Mouse (Mus musculus): ENCODE data around the gene Ilf3. TPM values are rescaled to one million over a fixed set of nuclear protein-coding genes. Genes with fewer than 3 reads are reported as not detected.

Gene Ilf3
- polyA plus RNA-seq, 1 experiment, result 71.3 TPM

DNA sequence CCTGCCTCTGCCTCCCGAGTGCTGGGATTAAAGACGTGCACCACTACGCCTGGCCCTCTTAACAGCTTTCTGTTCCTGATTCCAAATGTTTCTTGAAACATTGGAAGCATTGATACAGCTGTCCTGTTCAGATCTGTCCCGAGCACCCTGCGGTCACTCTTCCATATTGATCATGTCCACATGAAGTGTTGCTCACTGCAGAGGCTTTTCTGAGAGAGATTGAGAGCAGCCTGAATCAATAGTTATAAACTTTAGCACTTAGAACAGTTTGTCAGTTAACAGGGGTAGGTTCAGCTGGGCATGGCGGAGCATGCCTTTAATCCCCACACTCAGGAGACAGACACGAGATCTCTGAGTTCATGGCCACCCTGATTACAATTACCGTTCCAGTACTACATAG, 76.2 kb downstream of the Ilf3 start:
- H3K4me3 ChIP-seq (ENCODE audit: insufficient read depth, low read length), result no peak overlapping the region
- peaks cover 7% of the 10 kb centered on the region for H3K4me1 ChIP-seq (ENCODE audit: control insufficient read depth, insufficient read depth, low read length)
- H3K27ac ChIP-seq (ENCODE audit: insufficient read depth, low read length), result no peak overlapping the region
- no peak for TF ChIP-seq CTCF (IDR thresholded peaks at IDR 0.05; ENCODE audit: extremely low read depth, insufficient read depth, low read length)
- no peak for TF ChIP-seq POLR2A (IDR thresholded peaks at IDR 0.05; ENCODE audit: extremely low read depth, insufficient read depth, low read length)

DNA sequence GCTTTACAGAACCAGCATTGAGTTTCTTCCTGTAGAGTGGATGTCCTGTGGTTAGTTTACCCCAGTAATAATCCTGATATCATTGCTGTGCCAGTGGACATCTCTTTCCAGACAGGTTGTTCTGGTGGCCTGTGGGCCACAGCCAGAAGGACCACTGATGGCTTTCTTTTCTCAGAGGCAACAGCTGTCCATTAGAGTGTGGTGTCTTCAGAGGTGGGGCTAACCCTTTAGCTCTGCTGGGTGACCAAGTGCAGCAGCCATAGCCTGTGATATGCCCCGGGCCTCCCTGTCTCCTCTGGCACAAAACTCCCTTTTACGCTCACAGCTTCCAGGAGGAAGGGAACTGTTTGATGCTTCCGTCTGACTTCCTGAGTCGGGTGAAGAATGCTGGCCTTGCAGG, 76.9 kb downstream of the Ilf3 start:
- no peak for TF ChIP-seq POLR2A (IDR thresholded peaks at IDR 0.05; ENCODE audit: extremely low read depth, insufficient read depth, low read length)
- TF ChIP-seq CTCF (IDR thresholded peaks at IDR 0.05; ENCODE audit: extremely low read depth, insufficient read depth, low read length), result no peak
- H3K4me3 ChIP-seq (ENCODE audit: insufficient read depth, low read length), result no peak overlapping the region
- H3K27ac ChIP-seq (ENCODE audit: insufficient read depth, low read length), result no peak overlapping the region
- peaks cover 4% of the 10 kb centered on the region for H3K4me1 ChIP-seq (ENCODE audit: control insufficient read depth, insufficient read depth, low read length)

DNA sequence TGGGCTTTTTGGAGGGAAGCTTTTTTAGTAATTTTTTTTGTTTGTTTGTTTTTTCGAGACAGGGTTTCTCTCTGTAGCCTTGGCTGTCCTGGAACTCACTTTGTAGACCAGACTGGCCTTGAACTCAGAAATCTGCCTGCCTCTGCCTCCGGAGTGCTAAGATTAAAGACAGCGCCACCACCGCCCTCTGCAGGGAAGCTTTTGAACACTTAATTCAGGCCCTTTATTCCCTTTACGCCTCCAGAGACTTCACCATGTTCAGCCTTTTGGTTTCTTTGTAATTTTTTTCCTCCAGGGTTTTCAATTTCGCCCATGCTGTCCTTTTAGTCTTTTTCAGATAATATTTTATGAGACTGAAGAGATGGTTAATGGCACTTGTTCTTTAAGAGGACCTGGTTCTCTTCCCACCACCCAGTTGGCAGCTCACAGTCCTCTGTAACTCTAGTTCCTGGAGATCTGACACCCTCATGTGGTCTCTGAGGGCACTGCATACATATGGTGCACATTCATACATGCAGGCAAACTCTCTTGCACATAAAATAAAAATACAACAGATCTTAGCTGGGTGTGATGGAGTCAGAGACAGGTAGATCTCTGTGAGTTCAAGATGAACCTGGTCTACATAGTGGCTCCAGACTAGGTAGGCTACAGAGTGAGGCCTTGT, 77.5 kb downstream of the Ilf3 start:
- Histone ChIP-seq H3K4me1 (ENCODE audit: control insufficient read depth, insufficient read depth, low read length) (peaks cover 6% of the 10 kb centered on the region), H3K4me3 (ENCODE audit: insufficient read depth, low read length) (no peak overlapping the region), H3K27ac (ENCODE audit: insufficient read depth, low read length) (no peak overlapping the region)
- no peak for TF ChIP-seq POLR2A (IDR thresholded peaks at IDR 0.05; ENCODE audit: extremely low read depth, insufficient read depth, low read length)
- TF ChIP-seq CTCF (IDR thresholded peaks at IDR 0.05; ENCODE audit: extremely low read depth, insufficient read depth, low read length), result no peak

DNA sequence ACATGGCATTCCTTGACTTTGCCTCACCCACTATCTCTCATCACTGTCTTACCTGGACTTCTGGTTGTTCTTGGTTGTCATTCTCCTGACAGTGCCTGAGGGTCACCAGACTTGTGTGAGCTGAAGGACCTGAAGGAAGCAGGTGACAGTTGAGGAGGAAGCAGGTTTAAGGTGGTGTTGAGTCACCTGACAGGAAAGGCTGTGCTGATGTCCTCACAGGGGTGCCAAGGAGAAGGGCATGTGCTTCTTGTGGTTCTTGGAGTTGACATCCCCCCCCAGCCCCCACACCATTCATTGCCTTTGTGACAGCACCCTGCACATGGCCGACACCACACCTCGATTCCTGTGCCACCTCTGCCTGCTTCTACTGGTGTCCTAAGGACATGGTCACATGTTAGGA, 80.1 kb downstream of the Ilf3 start:
- no peak for TF ChIP-seq POLR2A (IDR thresholded peaks at IDR 0.05; ENCODE audit: extremely low read depth, insufficient read depth, low read length)
- no peak for TF ChIP-seq CTCF (IDR thresholded peaks at IDR 0.05; ENCODE audit: extremely low read depth, insufficient read depth, low read length)
- H3K4me1 ChIP-seq (ENCODE audit: control insufficient read depth, insufficient read depth, low read length), result peaks cover 10% of the 10 kb centered on the region
- H3K4me3 ChIP-seq (ENCODE audit: insufficient read depth, low read length), result no peak overlapping the region
- H3K27ac ChIP-seq (ENCODE audit: insufficient read depth, low read length), result no peak overlapping the region

DNA sequence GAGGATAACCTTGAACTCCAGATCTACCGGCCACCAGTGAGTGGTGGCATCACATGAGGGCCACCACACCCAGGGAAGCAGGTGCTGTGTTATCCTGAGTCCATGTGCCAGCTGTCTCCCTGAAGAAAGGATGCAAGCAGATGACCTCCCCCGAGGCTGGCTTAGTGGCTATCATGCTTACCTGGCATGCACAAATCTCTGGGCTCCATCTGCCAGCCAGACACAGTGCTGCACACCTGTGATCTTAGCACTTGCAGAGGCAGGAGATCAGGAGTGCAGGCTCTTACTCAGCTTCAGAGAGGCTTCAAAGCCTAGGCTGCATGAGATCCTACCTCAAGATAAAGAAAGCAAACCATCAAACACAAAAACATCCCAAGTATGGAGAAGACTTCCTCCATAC, 82.0 kb downstream of the Ilf3 start:
- peak overlapping the region; percentile 28; the same call in 1 of the 2 replicates for H3K27ac ChIP-seq (ENCODE audit: insufficient read depth, low read length)
- TF ChIP-seq POLR2A (IDR thresholded peaks at IDR 0.05; ENCODE audit: extremely low read depth, insufficient read depth, low read length) (no peak), CTCF (IDR thresholded peaks at IDR 0.05; ENCODE audit: extremely low read depth, insufficient read depth, low read length) (no peak)
- no peak overlapping the region for H3K4me3 ChIP-seq (ENCODE audit: insufficient read depth, low read length)
- H3K4me1 ChIP-seq (ENCODE audit: control insufficient read depth, insufficient read depth, low read length), result peaks cover 12% of the 10 kb centered on the region

DNA sequence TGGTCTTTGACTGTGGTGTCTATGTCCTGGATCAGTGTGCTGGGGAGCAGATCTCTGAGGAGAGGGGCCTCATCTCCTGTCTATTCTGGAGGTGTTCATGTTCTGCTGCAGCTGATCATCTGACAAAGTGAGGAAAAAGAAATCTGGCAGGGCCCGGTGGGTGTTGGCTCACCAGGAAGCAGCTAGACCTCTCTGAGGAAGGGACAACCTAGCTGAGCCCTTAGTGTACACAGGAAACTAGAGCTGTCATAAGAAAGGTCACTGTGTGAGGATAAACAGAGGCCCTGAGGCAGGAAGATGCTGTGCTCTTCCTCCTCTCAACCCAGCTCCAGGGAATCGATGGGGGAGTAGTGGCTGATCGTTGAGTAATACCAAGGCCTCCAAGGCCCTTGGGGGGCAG, 82.6 kb downstream of the Ilf3 start:
- peak overlapping the region; percentile 14; the same call in 1 of the 2 replicates for H3K27ac ChIP-seq (ENCODE audit: insufficient read depth, low read length)
- TF ChIP-seq POLR2A (IDR thresholded peaks at IDR 0.05; ENCODE audit: extremely low read depth, insufficient read depth, low read length) (no peak), CTCF (IDR thresholded peaks at IDR 0.05; ENCODE audit: extremely low read depth, insufficient read depth, low read length) (no peak)
- no peak overlapping the region for H3K4me3 ChIP-seq (ENCODE audit: insufficient read depth, low read length)
- peaks cover 12% of the 10 kb centered on the region for H3K4me1 ChIP-seq (ENCODE audit: control insufficient read depth, insufficient read depth, low read length)

DNA sequence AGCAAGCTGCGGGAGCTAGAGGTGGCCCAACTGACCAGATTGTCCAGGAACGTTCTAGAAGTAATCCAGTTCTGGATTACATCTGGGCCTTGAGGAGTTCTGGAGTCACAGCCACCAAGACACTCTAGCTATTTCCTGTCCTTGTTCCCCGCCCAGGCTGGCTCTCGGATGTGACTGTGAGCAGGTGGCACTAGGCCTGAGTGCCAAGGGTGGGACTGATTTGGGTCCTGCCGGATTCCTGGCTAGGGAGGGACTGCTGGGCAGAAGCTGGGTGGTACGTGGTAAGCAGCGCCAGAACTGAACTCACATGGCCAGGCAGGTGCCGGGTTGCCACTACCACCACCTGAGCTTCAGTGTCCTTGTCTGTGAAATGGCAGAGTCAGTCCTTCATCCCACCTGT, 83.7 kb downstream of the Ilf3 start:
- H3K4me1 ChIP-seq (ENCODE audit: control insufficient read depth, insufficient read depth, low read length), result peaks cover 12% of the 10 kb centered on the region
- no peak overlapping the region for H3K4me3 ChIP-seq (ENCODE audit: insufficient read depth, low read length)
- peak overlapping the region; percentile 85 for H3K27ac ChIP-seq (ENCODE audit: insufficient read depth, low read length)
- TF ChIP-seq CTCF (IDR thresholded peaks at IDR 0.05; ENCODE audit: extremely low read depth, insufficient read depth, low read length) (no peak), POLR2A (IDR thresholded peaks at IDR 0.05; ENCODE audit: extremely low read depth, insufficient read depth, low read length) (no peak)

DNA sequence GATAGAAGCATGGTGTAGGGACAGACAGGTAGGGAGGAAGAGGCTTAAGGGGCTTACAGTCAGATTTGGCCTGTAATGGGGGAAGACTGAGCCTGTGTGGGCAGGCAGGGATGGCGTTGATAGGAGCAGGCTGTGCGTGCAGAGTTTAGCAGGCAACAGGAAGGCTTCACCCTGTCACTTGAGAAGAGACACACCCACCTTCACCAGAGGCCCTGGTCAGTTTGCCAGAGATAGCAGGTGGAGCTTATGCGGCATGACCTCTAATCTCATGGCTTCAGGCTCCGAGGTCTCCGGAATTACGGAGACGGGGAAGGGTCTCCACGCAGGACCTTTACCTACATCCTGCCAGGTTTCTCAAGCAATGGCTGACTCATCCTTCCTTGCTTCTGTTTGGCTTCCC, 84.2 kb downstream of the Ilf3 start:
- Histone ChIP-seq H3K4me3 (ENCODE audit: insufficient read depth, low read length) (no peak overlapping the region), H3K27ac (ENCODE audit: insufficient read depth, low read length) (peak overlapping the region; percentile 85), H3K4me1 (ENCODE audit: control insufficient read depth, insufficient read depth, low read length) (peaks cover 11% of the 10 kb centered on the region)
- no peak for TF ChIP-seq POLR2A (IDR thresholded peaks at IDR 0.05; ENCODE audit: extremely low read depth, insufficient read depth, low read length)
- TF ChIP-seq CTCF (IDR thresholded peaks at IDR 0.05; ENCODE audit: extremely low read depth, insufficient read depth, low read length), result no peak

DNA sequence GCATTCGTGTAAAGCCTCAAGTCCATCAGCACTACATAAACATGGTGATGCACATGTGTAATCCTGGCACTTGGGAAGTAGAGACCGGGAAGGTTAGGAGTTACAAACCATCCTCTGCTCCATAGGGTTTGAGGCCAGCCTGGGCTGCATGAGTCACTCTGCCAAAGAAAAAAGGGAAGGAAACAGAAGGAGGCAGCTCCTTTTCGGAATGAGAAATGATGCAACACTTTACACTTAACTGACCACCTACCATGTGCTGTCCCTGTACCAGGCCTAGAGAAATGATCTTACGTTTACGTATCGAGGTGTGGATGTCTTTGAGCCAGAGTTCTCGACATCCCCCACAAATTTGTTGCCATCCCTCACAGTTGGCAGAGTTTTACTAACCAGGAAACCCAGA, 85.3 kb downstream of the Ilf3 start:
- Histone ChIP-seq H3K27ac (ENCODE audit: insufficient read depth, low read length) (0 out of 2 replicates have a peak overlapping the region, but pooled peaks have one; percentile 6), H3K4me3 (ENCODE audit: insufficient read depth, low read length) (no peak overlapping the region), H3K4me1 (ENCODE audit: control insufficient read depth, insufficient read depth, low read length) (peaks cover 10% of the 10 kb centered on the region)
- TF ChIP-seq CTCF (IDR thresholded peaks at IDR 0.05; ENCODE audit: extremely low read depth, insufficient read depth, low read length) (no peak), POLR2A (IDR thresholded peaks at IDR 0.05; ENCODE audit: extremely low read depth, insufficient read depth, low read length) (no peak)

DNA sequence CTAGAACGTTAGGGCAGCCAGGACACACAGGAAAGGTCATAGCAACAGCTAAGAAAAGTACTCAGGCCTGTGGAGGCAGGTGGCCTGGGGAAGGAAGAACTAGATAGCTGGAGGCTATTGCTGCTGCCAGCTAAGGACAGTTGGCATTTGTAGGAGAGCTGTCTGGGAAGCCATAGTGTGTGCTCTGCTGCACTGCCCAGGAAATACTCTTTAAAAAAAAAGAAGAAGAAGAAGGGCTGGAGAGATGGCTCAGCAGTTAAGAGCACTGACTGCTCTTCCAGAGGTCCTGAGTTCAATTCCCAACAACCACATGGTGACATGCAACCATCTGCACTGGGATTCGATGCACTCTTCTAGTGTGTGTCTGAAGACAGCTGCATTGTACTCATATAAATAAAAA, 85.8 kb downstream of the Ilf3 start:
- peaks cover 10% of the 10 kb centered on the region for H3K4me1 ChIP-seq (ENCODE audit: control insufficient read depth, insufficient read depth, low read length)
- TF ChIP-seq CTCF (IDR thresholded peaks at IDR 0.05; ENCODE audit: extremely low read depth, insufficient read depth, low read length), result no peak
- no peak for TF ChIP-seq POLR2A (IDR thresholded peaks at IDR 0.05; ENCODE audit: extremely low read depth, insufficient read depth, low read length)
- no peak overlapping the region for H3K27ac ChIP-seq (ENCODE audit: insufficient read depth, low read length)
- H3K4me3 ChIP-seq (ENCODE audit: insufficient read depth, low read length), result no peak overlapping the region
